Mouse (Mus musculus) CD8-positive naive resting alpha-beta T cell, adult 2 months (primary cell): ENCODE measurements around the gene Prdm5.

ENCODE experiments used
- DNase-seq, 2 experiments: peaks; one replicate each; pipeline ENCODE4 v3.0.0; 2022; ENCODE audit warnings: low read depth in 2 of 2, low spot score in 2 of 2

Gene Prdm5

GRCm38 (mm10) chr6:65828656-65829055 is 49.9 kb downstream of the Prdm5 start:
- DNase-seq = no peak

DNA sequence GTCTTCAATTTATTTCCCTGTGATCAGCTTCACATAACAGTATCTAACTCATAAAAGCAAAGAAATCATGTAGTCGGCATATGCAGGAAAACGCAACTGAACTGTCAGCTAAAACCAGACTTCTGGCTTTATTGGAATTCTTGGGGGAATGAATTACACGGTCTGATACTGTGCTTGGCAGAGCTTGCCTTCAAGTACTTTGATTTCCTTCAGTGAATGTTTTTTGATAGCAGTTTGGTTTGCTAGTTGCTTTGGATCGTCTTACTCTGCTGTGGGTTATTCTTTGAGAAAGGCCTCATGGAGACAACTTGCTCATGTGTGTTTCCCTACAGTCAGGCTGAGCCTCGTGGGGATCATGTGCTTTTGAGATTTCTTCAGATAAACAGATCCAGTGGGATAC is 52.7 kb downstream of the Prdm5 start:
- DNase-seq = no peak

- no peak for DNase-seq
Measured at GRCm38 (mm10) chr6:65834013-65834412, 55.2 kb downstream of the Prdm5 start.

- DNase-seq = no peak
Measured at GRCm38 (mm10) chr6:65842579-65842978, 63.8 kb downstream of the Prdm5 start.

DNA sequence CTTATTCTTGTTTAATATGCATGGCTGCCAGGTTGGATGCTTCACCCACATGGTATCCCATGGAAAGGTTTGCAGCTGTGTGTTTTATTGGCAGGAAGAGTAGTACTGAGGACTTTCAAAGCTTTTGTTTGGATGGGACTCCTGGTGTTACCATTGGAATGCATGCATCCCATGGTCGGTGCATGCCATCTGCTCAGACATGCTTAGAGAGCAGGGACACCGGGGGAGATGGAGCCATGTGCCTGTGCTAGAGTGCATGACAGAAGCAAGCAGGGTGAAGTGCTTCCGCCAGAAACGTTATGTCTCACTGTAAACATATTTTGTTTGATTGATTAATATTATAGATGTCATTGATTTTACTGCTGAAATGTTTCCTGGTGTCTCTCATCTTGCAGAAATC is 70.3 kb downstream of the Prdm5 start:
- no peak for DNase-seq

DNA sequence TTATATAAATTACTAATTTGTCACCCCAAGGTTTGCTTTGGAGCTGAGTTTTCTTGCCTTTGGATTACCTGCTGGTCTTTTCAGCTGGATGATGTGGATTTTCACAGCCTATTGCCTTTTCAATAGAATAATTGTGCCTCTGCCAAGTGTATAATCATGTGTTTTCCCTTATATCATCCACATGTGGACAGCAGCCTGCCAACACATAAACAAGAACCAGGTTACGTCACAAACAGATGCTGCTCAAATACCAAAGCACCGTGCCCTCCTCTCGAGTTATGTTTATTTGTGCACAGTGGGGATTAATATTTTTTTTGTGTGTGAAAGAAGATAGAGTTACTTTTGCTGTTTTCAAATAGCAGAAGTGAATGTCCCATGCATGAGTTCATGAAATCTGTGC is 70.9 kb downstream of the Prdm5 start:
- no peak for DNase-seq

GRCm38 (mm10) chr6:65850221-65850620 is 71.4 kb downstream of the Prdm5 start:
- no peak for DNase-seq

DNA sequence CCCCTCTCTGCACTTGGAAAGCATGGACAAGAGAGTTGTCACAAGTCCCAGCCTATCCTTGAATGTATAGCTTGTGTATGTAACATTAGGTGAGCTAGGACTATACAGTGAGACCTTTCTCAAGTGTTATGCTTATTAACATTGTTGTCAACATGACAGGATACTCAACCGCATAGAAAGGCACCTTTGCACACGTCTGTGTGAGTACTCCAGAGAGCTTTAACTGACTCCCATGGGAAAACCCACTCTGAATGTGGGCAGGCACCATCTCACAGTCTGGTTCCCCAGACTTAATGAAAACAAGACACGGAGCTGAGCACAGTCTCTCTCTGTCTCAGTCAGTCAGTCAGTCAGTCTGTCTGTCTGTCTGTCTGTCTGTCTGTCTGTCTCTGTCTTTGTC is 75.2 kb downstream of the Prdm5 start:
- no peak for DNase-seq

DNA sequence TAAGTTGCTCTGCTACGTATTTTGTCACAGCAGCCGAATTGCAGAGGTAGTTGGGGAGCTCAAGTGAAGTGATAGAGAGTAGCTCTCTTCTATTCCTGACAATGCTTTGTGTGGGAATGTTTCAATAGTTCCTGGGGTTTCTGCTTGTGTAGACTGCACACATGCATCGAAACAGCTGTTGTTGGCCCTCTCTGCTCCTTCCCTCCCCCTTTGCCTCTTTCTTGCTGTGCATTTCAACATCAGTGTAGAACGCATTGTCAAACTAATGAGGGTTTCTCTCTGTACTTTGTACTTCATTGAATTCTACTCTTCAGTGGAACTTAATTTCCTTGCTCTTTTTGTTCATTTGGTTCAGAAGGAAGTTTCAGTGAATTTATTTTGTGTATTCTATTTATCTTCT is 75.8 kb downstream of the Prdm5 start:
- DNase-seq = no peak

- DNase-seq = no peak
Measured at GRCm38 (mm10) chr6:65860609-65861008, 81.8 kb downstream of the Prdm5 start.

DNA sequence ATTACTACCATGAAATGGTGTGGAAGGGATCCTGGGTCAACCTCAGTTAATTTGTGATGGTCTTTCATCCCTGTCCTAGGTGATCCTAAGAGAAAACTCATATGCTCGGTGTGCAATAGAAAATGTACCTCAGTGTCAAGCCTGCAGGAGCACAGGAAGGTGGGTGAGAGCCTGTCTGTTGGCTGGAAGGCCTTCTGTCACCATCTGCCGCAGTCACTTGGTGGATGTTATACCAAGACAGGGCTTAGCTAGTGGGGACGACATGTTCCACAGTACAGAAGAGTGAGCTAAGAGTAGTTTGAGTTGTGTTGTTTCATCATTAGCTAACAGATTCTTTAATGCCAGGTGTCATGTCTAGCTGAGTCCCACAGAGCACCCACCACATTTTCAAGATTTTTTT is 84.0 kb downstream of the Prdm5 start:
- no peak for DNase-seq

DNA sequence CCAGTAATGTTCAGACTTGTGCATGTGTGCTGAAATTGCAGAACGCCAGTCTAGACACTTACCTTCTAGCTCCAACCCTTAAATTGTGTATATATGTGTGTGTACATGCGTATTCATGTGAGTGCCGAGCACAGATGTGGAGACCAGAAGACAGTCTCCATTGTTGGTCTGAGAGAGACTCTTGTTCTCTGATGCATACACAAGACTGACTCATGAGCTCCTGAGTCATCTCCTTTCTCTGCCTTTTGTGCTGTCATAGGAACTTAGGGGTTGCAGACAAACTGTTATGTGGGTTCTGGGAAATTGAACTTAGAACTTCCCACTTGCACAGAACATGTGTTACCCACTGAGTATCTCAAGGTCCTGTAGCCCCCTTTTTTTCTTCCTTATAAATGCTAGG is 85.4 kb downstream of the Prdm5 start:
- DNase-seq = no peak

DNA sequence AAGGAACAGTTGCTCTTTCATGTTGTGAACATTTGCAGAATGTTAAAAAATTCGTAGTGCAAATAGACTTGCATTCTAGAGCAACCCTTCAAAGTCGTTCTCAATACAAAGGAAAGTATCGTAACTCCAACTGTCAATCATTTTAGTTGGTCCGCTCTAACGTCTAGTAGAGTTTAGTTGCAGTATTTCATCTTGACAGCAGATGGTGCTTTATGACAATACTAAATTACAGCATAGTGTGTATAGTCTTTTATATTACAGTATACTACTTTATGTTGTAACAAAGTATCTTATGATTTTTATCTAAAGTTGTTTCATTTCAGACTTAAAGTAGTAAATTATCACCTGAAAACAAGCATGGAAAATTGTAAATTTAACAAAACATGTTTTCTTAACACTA is 86.1 kb downstream of the Prdm5 start:
- DNase-seq = peak in 1 of 2 experiments; percentile 14

- no peak for DNase-seq
Measured at GRCm38 (mm10) chr6:65865861-65866260, 87.1 kb downstream of the Prdm5 start.

DNA sequence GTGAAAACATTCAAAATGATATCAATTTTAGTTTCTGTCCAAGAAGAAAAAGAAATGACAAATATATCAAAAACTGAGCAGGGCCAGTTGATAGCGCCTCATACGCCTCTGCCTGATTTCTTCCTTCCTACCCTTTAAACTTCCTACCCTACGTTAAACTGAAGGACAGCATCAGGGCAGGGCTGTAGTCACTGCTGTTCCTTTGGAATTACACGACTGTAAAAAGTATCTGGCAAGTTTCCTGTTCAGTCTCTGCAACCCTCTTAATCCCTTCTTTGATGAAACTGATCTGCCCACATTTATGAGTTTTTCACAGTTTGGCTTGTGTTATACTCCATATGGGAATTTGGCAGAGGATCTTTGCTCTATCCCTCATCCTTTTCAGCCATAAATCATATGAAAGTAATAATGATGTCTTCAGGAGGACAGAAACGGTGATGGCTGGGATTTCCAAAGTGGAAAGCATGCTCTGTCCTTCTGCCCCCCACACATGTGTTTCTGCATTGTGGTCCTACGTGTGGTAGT is 93.0 kb downstream of the Prdm5 start:
- no peak for DNase-seq

- no peak for DNase-seq
Measured at GRCm38 (mm10) chr6:65878300-65878699, 99.5 kb downstream of the Prdm5 start.

DNA sequence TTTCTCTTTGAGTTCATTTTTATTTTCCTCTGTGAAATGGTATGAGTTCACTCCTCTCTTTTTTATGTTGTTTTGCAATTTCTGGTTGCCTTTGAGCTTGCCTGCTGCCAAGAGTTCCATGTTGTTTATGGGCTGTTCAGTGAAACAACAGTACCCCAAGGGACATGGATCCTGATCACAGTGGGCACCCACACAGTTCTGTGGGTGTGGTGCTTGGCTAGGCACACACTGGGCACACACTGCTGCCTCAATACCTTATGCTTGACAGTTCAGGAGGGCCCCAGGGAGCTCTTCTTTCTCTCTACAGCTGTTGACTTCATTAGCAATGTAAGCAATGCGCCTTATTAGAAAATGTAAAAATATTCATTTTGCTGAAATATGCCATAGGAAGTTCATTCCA is 110.0 kb downstream of the Prdm5 start:
- DNase-seq = no peak

DNA sequence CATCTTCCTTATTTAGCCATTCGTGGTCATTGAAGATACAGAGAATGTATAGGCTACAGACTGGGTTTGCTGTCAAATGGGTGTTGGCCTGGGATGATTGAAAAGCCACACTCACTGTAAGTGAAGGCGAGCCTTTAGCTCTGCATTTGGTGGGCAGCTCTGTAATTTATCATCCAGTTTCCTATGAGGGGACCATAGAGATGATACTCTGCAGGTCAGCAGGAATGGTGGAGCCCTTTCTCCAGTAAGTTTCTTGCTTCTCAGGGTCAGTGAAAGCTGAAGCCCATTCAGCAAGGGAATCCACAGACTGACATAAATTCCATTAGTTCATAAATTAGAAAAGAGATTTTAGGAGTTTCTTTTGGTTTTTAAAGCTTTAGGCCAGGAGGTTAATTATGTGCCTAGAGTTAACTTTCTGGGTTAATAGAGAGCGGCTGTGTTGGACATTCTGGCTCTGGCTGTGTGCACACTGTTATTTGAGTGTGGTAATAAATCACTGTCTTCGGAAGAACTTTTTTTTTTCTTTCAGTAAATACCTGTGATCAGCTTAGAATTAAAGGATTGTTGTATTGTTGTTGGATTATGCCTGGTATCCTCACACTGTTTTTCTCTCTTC is 113.4 kb downstream of the Prdm5 start:
- DNase-seq = no peak

- no peak for DNase-seq
Measured at GRCm38 (mm10) chr6:65906657-65907182, 127.9 kb downstream of the Prdm5 start.

DNA sequence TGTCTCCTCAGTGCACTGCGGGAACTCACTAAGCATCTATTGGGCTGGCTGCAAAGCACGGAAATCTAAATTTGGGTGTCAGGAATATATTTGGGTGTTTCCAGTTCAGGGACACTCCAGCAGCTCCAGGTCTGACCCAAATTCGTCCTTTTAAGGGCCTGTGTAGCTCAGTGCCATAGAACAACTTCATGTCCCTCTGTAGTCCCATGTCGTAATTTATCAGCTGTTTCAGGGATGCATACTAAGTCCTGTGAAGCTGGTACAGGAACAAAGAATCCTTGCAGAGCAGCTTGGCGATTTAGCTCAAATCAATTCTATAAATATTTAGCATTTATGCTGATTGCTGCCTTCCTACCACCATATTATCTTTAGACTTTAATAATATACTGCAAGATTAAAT is 136.6 kb downstream of the Prdm5 start:
- DNase-seq = no peak

DNA sequence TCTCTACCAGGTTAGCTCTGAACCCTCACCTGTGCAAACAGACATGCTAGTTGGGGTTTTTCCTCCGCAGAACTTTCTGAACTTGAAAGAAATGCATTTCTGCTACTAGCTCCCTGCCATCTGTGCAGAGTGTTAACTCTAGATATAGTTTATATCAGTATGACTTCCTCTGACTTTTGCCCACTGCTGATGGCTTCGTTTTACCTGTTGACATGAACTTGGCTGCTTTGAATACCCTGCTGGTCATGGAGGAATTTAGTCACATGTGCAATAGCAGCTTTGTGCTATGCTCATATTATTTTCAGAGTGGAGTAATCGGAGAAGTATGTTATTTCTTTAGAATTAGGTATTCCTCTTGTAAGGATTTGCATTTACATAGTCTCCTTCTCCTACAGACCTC is 142.9 kb downstream of the Prdm5 start:
- DNase-seq = no peak

GRCm38 (mm10) chr6:65923501-65924084 is 144.8 kb downstream of the Prdm5 start:
- no peak for DNase-seq
